Mouse (Mus musculus): ENCODE measurements around the gene Hsf4. TPM values are rescaled to one million over a fixed set of nuclear protein-coding genes. Genes with fewer than 3 reads are reported as not detected.
"Not testable (repeated sequence)": the region's sequence is repeated elsewhere in the genome, so short reads cannot be mapped to it uniquely, and the experiment has no call there.

Gene Hsf4
- polyA plus RNA-seq (2012; rRNA removed) = 1.6 and 2.0 TPM in 2 replicates

DNA sequence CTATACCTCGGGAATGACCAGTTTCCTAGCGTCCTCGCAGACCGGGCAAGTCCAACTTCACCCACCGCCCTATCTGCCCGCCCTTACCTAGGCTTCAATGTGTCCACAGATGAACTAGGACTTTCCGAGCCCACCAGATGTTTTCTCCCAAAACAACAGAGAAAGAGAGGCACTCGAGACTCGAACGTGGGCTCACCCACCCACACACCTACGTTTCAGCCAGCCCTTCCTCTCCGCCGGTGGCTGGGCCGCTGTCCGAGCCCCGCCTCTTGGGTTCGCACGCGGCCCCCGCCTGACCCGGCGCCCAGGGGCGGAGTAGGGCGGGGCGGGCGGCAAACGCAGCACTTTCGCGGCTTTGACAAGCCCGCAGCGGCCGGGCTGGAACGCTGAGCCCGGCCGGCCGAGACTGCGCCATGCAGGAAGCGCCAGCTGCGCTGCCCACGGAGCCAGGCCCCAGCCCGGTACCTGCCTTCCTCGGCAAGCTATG, at the start of gene Hsf4:
Hsf4 (plus strand) TSS at position 341 of the 487 bp plus-strand sequence.
- DNase-seq (ENCODE audit: low read depth) = no peak

DNA sequence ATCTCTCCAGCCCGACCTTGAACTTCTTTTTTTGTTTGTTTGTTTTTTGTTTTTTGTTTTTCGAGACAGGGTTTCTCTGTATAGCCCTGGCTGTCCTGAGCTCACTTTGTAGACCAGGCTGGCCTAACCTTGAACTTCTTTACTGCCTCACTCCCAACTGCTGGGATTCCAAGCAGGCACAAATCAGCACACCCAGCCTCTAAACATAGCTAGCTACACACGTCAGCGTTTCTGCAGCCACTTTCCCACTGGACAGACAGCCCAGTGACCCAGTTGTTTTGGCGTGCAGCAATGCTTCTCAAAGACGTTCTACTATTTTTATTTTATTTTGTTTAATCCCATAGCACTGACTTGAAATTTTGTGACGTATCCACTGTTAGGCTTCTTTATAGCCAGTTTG, 45.8 kb upstream of the Hsf4 start:
- DNase-seq (ENCODE audit: low read depth) = no peak

DNA sequence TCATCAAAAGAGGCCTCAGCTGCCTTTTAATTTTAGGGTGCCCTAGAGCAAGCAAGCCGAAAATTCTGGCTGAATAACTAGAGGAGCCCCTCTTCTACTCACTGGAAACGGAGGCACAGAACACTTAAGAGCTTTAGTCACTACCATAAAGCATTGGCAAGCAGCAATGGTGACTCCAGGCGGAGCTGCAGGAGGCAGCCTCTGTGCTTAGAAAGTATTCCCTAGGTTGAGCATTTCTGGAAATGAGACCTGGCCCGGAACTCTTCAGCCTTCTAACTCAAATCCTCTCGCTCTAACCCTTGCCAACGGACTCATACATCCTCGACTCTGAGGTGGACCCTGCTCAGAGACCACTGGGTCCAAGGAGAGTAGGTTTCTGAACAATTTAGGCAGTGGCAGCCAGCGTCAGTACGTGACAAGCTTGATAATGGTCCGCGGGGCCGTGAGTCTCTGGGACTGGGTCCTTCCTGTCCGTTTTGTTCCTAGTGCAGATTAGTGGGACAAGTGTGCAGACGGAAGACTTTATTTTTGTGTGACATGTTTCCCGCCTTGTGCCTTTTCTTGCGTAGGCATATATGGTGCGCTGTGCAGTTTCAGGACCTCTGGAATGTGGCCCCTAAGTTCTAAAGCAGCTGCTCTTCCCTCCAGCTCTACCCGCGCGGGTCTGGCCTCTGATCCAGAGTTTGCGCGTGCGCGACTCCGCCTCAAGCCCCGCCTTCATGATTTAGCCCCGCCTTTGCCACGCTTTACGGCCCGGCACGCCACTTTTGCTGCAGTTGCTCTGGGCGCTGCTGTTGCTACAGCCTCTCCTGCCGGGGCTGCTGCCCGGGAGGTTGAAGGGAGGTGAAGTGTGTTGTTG, 45.0 kb upstream of the Hsf4 start, which contains the start of gene D230025D16Rik:
D230025D16Rik (plus strand) TSS at position 733 of the 859 bp plus-strand sequence.
- no peak for DNase-seq (ENCODE audit: low read depth)

DNA sequence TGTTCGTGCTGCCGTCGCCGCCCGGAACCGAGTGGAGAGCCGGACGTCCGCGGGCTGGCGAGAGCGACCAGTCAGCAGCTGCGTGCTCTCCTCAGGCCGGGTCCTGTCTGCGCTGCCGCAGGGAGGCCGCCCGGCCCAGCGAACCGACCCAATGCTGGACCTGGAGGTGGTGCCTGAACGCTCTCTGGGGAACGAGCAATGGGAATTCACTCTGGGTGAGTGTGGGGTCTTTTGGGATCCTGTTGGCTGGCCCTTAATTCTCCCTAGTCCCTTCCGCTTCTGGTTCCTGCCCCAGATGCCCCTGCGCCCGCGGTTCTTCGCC, 44.4 kb upstream of the Hsf4 start:
- no peak for DNase-seq (ENCODE audit: low read depth)

DNA sequence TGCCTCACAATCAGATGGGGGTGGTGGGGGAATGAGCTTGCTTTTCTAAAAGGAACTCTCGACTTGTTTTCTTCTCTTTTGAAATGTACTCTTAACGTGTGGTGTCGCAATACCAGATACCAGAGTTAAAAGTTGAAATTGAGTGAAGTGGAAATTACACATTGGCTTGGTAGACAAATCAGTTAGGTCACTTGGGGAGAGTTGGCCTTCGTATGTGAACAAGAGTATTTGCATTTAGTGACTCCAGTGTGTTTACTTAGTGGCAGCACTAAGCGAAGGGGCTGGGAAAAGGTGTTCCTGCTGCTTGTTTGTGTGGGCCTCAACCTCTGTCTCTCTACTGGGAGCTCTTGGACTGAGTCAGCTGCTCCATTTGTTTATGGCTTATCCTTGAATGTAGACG, 43.7 kb upstream of the Hsf4 start:
- DNase-seq (ENCODE audit: low read depth) = no peak

DNA sequence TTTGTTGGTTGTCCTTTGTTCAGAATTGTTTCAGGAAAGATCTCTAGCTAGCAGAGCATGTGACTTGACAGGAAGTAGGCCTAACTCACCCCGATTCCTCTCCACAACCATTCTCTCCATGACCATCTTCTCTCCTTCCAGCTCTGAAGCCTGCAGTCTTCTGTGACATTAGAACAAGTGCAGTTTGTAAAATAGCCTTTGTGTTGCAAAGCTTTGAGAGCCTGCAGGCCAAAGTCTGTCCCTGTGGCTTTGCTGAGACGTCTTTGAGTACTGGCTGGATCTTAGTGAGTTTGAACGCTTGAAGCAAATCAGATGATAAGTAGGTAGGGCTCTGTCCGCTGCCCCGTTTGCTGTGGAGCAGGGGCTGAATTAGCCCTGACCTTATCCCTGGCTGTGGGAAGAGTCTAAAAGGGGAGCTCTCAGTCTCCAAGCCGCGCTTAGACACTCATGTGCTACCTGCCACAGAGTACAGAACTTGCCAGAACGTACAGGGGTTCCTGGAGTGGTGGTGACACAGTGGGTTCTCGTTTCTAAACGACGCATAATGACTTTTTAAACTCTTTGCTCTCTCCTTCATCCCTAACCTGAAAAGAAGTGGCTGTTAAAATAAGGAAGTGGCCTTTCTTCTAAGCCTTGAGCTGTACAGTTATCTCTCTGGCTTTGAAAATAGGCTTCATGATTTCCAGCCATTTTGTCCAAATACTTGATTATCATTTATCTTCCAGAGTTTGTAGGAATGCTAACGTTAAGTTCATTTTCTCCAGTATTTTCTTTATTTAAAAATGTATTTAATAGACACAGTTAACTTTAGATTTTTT, 37.9 kb upstream of the Hsf4 start:
- DNase-seq (ENCODE audit: low read depth) = no peak

DNA sequence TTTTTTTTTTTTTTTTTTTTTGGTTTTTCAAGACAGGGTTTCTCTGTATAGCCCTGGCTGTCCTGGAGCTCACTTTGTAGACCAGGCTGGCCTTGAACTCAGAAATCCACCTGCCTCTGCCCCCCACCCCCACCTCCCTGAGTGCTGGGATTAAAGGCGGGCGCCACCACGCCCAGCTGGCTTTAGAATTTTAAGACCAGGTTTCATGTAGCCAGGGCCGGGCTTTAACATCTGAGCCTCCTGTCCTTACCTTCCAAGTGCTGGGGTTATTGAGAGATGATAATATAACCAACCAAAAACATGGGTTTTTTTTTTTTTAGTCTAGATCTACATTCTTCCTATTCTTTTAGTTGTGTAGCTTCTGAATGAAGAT, 37.3 kb upstream of the Hsf4 start:
- DNase-seq (ENCODE audit: low read depth) = not testable (repeated sequence)

DNA sequence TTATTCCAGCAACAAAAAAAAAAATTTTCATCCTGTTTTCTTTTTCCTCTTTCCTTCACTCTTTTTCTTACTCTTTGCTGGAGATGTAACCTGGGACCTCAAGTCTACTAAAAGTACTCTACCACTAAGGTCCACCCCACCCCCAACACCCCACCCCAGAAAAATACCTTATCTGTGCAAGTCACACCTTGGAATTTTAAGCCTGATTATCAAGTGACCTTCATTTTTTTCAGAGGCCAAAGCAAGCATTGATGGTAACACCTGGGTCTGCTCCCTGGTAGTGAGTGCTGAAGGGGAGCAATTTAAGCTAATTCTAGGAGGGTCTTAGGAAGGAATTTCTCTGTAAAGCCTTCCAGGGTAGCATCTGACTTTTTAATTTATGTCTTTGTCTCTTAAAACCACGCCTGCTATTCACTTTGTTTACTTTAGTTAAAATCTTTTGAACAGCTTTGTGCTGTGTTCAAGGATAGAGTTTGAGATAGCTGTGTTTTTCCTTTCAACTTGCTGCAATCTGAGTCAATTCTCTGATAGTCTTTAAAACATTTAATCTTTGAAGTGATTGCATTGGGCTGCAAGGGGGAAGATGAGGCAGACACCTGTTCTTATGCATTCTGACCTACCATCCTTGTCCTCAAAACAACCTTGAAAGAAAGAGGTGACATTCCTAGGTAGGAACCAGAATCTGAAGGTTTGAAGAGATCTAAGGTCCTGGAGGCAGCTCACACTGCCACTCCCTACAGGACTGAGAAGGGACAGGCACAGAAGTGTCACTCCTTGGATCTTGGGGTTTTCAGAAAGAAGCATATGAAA, 36.3 kb upstream of the Hsf4 start:
- no peak for DNase-seq (ENCODE audit: low read depth)

DNA sequence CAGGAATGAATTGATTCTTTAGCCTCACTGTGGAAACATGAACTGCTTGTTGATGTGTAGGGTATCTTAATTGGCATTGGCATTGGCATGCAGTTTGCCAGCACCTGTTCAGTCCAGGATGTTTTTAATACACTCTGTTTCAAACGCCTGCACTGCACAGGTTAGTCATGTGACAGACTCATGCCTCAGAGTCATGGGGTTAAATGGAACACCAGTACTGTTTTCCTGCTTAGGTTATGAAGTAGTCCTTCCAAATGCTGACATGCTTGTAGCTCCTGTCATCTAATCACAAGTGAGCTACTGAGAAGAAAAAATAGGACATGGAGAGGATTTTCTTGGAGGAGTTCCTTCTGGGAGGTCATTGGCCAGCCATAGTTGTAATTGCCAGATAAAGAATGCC, 34.4 kb upstream of the Hsf4 start:
- DNase-seq (ENCODE audit: low read depth) = no peak

DNA sequence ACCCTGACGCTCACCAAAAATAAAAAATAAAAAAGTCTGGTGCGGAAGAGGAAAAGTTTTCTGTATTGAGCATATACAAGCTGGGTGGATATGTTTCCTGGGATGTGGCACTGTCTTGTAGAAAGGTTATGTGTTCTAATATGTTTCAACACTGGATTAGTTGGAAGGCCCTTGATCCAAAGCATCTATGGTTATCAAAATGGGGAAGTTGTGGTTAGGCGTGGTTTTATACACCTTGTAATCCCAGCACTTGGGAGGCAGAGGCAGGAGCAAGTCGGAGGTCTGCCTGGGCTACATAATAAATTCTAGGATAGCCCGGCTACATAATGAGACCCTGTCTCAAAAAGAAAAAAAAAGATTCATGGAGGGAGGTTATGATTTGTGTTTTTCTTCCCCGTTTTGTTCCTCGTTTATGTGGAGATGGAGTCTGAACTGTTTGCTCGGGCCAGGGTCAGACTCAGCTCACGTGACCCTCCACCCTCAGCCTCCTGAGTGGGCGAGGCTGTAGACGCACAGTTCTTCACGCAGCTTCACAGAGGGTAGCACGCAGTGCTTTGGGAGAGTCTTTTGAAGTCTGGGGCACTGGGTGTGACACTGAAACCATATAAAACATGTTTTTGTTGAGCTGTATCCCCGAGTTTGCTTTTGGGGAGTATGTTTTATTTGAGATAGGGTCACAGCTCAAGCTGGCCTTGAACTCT, 32.0 kb upstream of the Hsf4 start:
- no peak for DNase-seq (ENCODE audit: low read depth)

DNA sequence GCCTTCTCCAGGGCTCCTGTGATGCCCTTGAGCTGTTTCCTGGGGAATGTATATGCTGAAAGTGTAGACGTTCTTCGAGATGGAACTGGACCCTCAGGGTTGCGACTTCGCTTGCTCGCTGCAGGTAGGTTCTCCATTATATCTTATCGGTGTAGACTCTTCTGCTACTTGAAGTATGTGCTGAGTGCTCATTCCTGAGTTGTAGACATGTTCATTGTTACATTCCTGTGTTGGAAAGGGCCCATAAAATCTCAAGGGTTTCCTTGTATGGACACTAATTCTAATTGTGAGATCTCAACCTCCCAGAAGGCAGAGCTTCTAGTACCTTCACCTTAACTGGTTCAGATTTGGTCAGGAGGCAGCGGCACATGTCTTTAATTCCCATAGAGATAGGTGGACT, 28.6 kb upstream of the Hsf4 start:
- no peak for DNase-seq (ENCODE audit: low read depth)

DNA sequence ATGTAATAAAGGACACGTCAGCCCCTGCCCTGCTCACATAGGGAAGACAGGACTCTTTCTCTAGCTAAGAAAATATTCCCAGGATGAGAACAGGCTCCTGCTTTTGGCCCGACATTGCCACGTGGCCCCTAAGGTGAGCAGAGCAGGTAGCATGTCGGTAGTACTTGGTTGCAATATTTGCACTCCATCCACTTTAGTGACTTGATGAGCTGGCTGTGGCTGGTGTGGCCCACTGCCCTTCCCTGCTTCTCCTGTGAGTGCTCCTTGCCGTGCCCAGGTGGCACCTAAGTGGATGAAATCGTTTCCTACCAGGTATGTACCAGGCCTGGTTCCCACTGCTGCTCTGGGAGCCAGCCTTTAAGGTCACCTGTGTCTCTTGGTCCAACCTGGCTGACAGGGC, 17.6 kb upstream of the Hsf4 start:
- DNase-seq (ENCODE audit: low read depth) = no peak

DNA sequence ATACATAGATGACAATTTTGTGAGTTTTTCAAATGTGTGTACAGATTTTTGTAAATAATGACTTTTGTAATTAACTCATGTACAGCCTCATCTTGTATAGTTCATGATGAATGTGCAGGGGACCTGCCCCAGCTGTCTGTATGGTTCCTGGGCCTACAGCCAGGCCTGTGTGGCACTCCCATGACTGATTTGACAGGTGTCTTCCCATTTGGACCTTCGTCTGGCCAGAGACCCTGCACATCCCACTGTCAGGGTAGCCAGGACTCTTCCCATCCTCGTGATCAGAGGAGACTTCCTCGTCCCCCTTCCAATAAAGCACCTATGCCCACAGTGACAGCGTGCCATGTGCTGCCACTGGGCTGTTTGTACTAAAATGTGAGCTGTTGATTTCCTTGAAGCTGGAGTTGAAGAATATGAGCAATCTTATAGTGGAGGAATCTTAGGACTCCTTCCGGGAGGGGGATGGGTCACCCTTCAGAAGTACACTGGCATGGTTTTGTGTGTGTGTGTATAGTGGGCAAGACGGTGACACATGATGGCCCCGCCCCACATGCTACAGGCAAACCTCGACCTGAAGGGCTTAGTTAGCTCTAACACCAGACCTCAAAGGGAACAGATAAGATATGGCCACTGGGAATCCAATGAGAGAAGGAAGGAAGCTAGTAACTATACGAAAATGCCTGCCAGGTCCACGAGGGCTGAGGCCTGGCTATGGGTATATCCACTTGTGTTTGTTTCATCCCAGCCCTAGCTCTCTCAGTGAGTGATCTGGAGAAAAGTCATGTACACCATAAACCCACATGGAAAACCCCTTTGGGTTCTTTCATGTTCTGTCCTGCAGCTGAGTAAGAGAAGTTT, 16.7 kb upstream of the Hsf4 start:
- DNase-seq (ENCODE audit: low read depth) = no peak

DNA sequence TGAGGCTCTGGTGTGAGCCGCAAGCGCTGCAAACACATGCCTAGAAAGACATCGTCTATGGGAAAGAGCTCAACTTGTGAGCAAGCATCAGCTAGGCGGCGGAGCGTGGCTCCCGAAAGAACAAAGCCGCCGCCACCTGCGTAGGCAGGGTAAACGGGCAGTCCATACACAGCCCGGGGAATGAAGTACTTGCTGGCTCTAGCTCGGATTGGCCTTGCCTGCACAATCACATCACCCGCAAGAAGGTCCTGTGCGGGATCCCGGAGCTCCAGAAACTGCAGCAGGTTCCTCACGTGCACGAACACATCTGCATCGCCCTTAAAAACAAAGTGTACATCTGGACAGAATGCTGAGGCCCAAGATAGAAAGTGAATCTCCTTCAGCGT, 15.8 kb upstream of the Hsf4 start:
- no peak for DNase-seq (ENCODE audit: low read depth)

DNA sequence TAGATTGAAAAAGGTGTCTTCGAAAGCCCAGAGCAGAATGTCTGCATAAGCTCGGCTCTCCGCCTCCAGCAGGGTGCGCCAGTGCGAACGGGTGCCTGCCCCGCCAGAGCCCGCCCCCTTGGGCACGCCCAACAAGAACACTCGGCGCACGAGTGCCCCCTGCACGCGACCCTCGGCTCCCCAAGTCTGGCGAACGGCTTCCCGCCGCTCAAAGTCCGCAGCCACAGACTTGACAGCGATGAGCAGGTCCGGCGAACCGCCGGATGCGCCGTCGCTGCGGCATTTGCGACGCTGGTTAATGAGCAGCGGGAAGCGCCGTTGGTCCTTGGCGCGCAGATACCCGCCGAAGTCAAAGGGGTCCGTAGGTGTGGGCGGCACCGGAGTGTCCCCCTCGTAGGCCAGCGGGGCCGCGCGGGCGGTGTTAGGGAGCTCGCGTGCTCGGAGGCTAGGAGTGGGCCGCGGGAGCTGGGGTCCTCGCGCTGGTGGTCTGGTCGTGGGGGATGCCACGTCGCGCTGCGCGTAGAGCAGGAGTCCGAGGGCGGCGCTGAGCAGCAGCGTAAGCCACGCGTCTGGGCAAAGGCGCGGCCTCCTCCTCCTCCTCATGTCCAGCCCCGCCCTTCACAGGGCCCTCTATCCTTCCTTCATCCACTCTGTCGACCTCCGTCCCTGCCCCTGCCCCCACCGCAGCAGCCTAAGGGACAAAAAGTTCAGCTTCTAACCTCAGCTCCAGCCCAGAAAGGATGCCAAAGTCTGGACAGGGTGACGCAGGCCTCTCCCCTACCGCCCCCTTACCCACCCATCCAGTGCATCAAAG, 15.2 kb upstream of the Hsf4 start:
- no peak for DNase-seq (ENCODE audit: low read depth)

DNA sequence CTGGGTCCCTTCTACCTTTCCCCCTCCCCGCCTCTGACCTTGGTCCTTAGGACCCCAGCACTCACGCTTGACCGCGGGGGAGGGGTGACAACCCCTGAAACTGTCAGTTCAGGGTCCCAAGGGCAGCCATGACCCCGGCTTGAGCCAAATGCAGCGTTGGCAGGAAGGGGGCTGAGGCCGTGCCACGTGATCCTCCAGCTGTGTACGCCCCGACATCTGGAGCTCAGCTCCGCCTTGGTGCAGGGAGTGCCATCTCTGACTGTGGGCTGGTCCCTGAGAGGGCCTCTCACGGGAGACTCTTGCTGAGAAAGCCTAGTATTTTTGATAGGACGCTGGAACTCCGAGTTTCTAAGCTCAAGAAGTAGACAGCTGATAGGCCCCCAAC, 14.6 kb upstream of the Hsf4 start, which contains the start of gene B3gnt9:
B3gnt9 (minus strand) TSS at position 188 of the 385 bp plus-strand sequence.
- no peak for DNase-seq (ENCODE audit: low read depth)

DNA sequence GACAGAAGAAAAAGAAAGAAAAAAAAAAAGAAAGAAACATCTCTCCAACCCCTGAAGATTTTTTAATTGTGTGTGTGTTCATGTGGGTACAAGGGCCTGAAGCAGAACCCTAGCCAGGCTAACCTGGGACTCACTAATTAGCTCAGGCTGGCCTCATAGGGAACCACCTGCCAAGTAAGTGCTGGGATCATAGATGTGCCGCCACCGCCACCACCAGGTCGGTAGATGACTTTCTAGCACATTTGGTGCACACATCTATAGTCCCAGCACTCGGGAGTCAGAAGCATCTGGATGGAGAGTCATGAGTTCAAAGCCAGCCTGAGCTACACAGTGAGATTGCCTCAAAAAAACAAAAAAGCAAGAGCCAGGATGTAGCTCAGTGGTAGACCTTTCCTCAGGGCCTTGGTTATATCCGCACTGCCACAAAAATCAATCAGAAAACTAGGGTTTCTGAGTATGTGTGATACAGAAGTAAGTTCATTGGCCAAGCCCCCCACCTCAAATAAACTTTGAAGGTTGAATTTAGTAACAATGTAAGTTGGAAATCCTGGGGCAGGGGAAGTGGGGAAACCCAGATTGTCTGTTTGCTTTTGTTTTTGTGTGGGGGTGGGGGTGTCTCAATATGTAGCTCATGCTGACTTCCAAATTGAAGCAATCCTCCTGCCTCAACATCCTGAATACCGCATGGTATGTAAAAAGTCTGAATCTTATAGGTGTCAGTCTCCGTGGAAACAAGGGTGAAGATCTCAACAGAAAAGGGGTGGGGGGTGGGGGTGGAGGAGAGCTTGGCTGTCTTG, 12.1 kb upstream of the Hsf4 start:
- no peak for DNase-seq (ENCODE audit: low read depth)

DNA sequence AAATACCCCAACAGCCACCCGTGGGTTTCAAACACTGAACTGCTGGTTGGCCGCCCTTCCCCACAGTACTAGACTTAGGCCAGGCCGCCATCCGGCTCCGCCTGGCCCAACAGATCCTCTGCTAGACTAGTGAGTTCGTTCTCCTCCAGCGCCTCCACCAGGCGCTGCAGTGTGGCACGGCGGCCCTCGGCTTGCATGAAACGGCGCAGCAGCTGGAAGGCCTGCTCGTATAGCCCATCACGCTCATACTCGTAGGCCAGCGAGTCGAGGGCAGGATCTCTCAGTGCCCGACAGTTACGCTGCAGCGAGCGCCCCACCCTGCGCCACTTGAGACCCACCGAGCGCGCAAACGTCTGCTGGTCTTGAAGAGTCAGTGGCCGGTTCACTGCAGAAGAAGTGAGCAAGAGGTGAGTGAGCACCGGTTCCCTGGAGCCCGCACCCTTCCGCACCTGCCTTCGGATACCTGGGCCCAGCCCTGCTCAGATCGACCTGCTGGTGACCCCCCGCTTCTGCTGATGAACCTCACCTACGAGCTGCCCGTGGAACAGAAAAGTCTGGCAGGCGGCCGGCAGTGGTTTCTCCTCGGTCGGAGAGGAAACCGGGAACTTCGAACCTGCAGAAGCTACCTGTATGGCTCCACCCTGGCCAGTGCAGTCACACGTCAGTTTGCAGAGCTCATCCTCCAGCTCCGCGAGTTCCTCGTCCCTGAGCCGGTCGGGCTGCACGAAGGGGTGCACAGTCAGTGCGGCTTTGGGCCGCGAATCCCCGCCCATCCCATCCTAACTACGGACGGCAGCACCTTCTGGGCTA, 10.5 kb upstream of the Hsf4 start:
- no peak for DNase-seq (ENCODE audit: low read depth)

Measured in gonadal fat pad, adult 2 months (tissue).